Mouse (Mus musculus): Measurements from ENCODE around the gene Habp2. TPM values are rescaled to one million over a fixed set of nuclear protein-coding genes. Genes with fewer than 3 reads are reported as not detected.
"Not testable (repeated sequence)": the region's sequence is repeated elsewhere in the genome, so short reads cannot be mapped to it uniquely, and the experiment has no call there.

Gene Habp2
- total and polyA plus RNA-seq, 2 experiments from 2014 or later = not detected

DNA sequence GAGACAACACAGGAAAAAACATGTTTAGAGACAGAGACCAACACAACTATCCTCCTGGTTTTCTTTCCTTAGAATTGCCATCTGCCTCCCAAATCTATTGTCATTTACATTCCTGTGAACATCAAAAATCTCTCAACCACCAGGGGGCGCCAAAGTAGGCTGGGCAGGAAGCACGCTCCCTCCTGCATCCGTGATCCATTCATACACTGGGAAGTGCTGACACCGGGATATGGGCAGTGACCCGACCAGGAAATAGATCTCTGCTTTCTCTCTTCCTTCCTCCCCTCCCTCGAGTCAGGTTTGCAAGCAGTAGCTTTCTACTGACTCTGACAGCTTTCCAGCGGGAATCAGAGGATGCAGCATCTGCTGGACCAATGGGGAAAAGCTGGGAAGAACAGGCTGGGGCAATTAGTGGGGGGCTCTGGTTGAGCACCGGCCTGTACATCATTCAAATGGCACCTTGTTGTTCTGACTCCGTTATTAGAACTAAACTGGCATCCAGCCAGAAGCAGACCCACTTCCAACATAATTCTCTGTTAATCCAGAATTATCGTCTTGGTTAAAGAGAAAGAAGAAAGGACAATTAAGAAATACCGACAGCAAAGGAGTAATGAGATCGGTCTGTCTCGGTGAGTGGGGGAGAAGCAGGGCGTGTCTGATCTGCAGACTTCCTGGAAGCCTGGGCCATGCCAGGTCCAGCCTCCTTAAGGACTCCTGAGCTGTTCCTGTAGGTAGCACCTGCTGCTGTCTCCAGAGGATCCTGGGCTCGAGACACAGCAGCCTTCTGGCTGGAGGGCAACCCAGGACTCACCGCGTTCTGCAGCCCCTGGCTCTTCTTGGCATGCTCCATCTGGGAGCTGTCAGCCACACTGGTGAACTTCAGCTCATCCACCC lies 69.8 kb downstream of the Habp2 start:
- Histone ChIP-seq H3K4me2 (ENCODE audit: low read depth) (peak overlapping the region; percentile 13; the same call in 1 of the 2 replicates), H3K9ac (no peak overlapping the region), H3K27me3 (ENCODE audit: insufficient read depth, low read length) (no peaks in the 10 kb centered on the region), H3K27ac (ENCODE audit: low read depth, low read length) (no peak overlapping the region), H3K36me3 (ENCODE audit: insufficient read depth) (no peaks in the 10 kb centered on the region), H3K4me1 (ENCODE audit: insufficient read depth) (no peaks in the 10 kb centered on the region), H3K9me3 (ENCODE audit: low read length) (no peaks in the 10 kb centered on the region), H3K4me3 (ENCODE audit: low read depth, low read length) (no peak overlapping the region)
- ATAC-seq (no peak), DNase-seq (peak; percentile 69)
- TF ChIP-seq CTCF (IDR thresholded peaks at IDR 0.05; ENCODE audit: low read depth) = peak; percentile 74
- WGBS = 19% methylated on average over 17 of the region's 17 CpGs

DNA sequence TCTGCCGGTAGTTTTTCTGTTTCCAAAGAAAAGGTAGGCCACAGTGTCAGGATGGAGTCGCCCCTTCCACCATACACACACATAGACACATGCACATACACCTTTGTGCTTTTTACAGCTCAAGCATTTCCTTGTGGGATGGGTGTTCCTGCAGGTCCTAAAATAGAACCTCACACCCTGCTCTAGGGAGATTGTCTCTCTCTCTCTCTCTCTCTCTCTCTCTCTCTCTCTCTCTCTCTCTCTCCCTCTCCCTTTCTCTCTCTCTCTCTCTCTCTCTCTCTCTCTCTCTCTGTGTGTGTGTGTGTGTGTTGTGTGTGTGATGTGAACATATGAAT lies 70.4 kb downstream of the Habp2 start:
- not testable (repeated sequence) for H3K27ac ChIP-seq (ENCODE audit: low read depth, low read length); H3K9ac ChIP-seq; DNase-seq; H3K4me1 ChIP-seq (ENCODE audit: insufficient read depth); H3K36me3 ChIP-seq (ENCODE audit: insufficient read depth); H3K9me3 ChIP-seq (ENCODE audit: low read length); H3K27me3 ChIP-seq (ENCODE audit: insufficient read depth, low read length); ATAC-seq; H3K4me3 ChIP-seq (ENCODE audit: low read depth, low read length); H3K4me2 ChIP-seq (ENCODE audit: low read depth)
- 59% methylated on average over 2 of the region's 2 CpGs for WGBS

DNA sequence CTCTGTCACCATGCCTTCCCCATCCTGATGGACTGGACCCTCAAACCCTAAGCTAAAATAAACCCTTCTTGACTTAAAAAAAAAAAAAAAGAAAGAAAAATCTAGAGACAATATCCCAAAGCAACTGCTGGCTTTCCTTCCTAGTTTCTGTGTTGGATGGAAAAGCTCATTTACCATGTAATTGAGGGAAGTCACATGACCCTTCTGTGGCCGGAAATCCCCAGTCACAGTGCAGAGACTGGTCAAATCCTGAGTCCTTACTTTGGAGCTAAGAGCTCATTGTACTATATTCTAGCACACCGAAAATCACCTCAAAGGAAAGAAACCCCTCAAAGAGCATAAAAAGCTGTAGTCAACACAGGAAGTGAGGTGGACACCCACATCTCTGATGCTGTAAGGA lies 72.0 kb downstream of the Habp2 start:
- Histone ChIP-seq H3K4me1 (ENCODE audit: insufficient read depth) (no peaks in the 10 kb centered on the region), H3K4me2 (ENCODE audit: low read depth) (no peak overlapping the region), H3K9me3 (ENCODE audit: low read length) (no peaks in the 10 kb centered on the region), H3K4me3 (ENCODE audit: low read depth, low read length) (no peak overlapping the region), H3K9ac (no peak overlapping the region), H3K27ac (ENCODE audit: low read depth, low read length) (no peak overlapping the region), H3K36me3 (ENCODE audit: insufficient read depth) (no peaks in the 10 kb centered on the region), H3K27me3 (ENCODE audit: insufficient read depth, low read length) (no peaks in the 10 kb centered on the region)
- ATAC-seq (no peak), DNase-seq (no peak)
- WGBS = 66% methylated on average over 2 of the region's 2 CpGs
- no peak for TF ChIP-seq CTCF (IDR thresholded peaks at IDR 0.05; ENCODE audit: low read depth)

GRCm38 (mm10) chr19:56363721-56364460 lies 77.0 kb downstream of the Habp2 start:
- H3K4me1 ChIP-seq (ENCODE audit: insufficient read depth) = no peaks in the 10 kb centered on the region
- no peaks in the 10 kb centered on the region for H3K27me3 ChIP-seq (ENCODE audit: insufficient read depth, low read length)
- no peak overlapping the region for H3K9ac ChIP-seq
- ATAC-seq = no peak
- no peak overlapping the region for H3K27ac ChIP-seq (ENCODE audit: low read depth, low read length)
- H3K4me2 ChIP-seq (ENCODE audit: low read depth) = no peak overlapping the region
- no peaks in the 10 kb centered on the region for H3K36me3 ChIP-seq (ENCODE audit: insufficient read depth)
- DNase-seq = no peak
- H3K9me3 ChIP-seq (ENCODE audit: low read length) = no peaks in the 10 kb centered on the region
- 58% methylated on average over 15 of the region's 15 CpGs for WGBS
- no peak for TF ChIP-seq CTCF (IDR thresholded peaks at IDR 0.05; ENCODE audit: low read depth)
- H3K4me3 ChIP-seq (ENCODE audit: low read depth, low read length) = no peak overlapping the region

- no peak overlapping the region for H3K27ac ChIP-seq (ENCODE audit: low read depth, low read length)
- ATAC-seq (no peak), DNase-seq (no peak)
- H3K9ac ChIP-seq = no peak overlapping the region
- TF ChIP-seq CTCF (IDR thresholded peaks at IDR 0.05; ENCODE audit: low read depth) = no peak
- H3K4me2 ChIP-seq (ENCODE audit: low read depth) = no peak overlapping the region
- H3K4me3 ChIP-seq (ENCODE audit: low read depth, low read length) = no peak overlapping the region
- 83% methylated on average over 8 of the region's 8 CpGs for WGBS
- H3K4me1 ChIP-seq (ENCODE audit: insufficient read depth) = no peaks in the 10 kb centered on the region
- H3K36me3 ChIP-seq (ENCODE audit: insufficient read depth) = no peaks in the 10 kb centered on the region
- H3K9me3 ChIP-seq (ENCODE audit: low read length) = no peaks in the 10 kb centered on the region
- H3K27me3 ChIP-seq (ENCODE audit: insufficient read depth, low read length) = no peaks in the 10 kb centered on the region
These were observed 77.6 kb downstream of the Habp2 start for GRCm38 (mm10) chr19:56364563-56364962.

- no peaks in the 10 kb centered on the region for H3K27me3 ChIP-seq (ENCODE audit: insufficient read depth, low read length)
- H3K27ac ChIP-seq (ENCODE audit: low read depth, low read length) = no peak overlapping the region
- WGBS = 86% methylated on average over 11 of the region's 11 CpGs
- H3K4me1 ChIP-seq (ENCODE audit: insufficient read depth) = no peaks in the 10 kb centered on the region
- no peak for TF ChIP-seq CTCF (IDR thresholded peaks at IDR 0.05; ENCODE audit: low read depth)
- DNase-seq (no peak), ATAC-seq (no peak)
- no peaks in the 10 kb centered on the region for H3K36me3 ChIP-seq (ENCODE audit: insufficient read depth)
- H3K4me2 ChIP-seq (ENCODE audit: low read depth) = no peak overlapping the region
- H3K9ac ChIP-seq = no peak overlapping the region
- H3K4me3 ChIP-seq (ENCODE audit: low read depth, low read length) = no peak overlapping the region
- no peaks in the 10 kb centered on the region for H3K9me3 ChIP-seq (ENCODE audit: low read length)
These were observed 79.2 kb downstream of the Habp2 start for GRCm38 (mm10) chr19:56366168-56366567.

DNA sequence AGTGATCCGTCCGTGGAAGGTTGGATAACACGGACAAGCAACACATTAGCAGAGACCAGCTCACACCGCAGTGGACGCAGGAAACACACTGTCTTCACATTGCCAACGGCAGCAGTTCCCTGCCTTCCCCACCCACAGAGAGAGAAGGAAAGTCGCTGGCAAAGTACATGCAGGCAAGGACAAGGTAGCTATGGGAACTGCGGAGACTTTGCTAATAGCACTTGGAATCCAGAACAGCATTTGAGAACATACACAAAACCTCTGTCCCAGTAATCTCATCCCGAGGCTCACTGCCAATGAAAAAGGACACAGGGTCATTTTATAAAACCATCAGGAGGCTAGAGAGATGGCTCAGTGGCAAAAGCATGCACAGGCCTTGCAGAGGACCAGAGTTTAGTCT lies 79.7 kb downstream of the Habp2 start:
- WGBS = 75% methylated on average over 9 of the region's 9 CpGs
- TF ChIP-seq CTCF (IDR thresholded peaks at IDR 0.05; ENCODE audit: low read depth) = no peak
- no peak for ATAC-seq

More for the DNA sequence above, 79.7 kb downstream of the Habp2 start:
- Histone ChIP-seq H3K4me1 (ENCODE audit: insufficient read depth) (no peaks in the 10 kb centered on the region), H3K9ac (no peak overlapping the region), H3K27me3 (ENCODE audit: insufficient read depth, low read length) (no peaks in the 10 kb centered on the region), H3K4me2 (ENCODE audit: low read depth) (no peak overlapping the region), H3K4me3 (ENCODE audit: low read depth, low read length) (no peak overlapping the region), H3K36me3 (ENCODE audit: insufficient read depth) (no peaks in the 10 kb centered on the region), H3K27ac (ENCODE audit: low read depth, low read length) (no peak overlapping the region), H3K9me3 (ENCODE audit: low read length) (no peaks in the 10 kb centered on the region)
- no peak for DNase-seq
